Mouse (Mus musculus): ENCODE measurements around the gene Traf6. TPM values are rescaled to one million over a fixed set of nuclear protein-coding genes. Genes with fewer than 3 reads are reported as not detected.

Gene Traf6
- 10 to 100 TPM; 26.2 to 26.5 TPM for total RNA-seq (2021)
- long read RNA-seq, experiment 1, partial matches to known transcripts: 0 of 4 reads
- long read RNA-seq, experiment 1, other reads (novel, unspliced or antisense): 4 of 4 reads
- long read RNA-seq, experiment 2, partial matches to known transcripts: 1 of 13 reads
- long read RNA-seq, experiment 2, other reads (novel, unspliced or antisense): 12 of 13 reads

DNA sequence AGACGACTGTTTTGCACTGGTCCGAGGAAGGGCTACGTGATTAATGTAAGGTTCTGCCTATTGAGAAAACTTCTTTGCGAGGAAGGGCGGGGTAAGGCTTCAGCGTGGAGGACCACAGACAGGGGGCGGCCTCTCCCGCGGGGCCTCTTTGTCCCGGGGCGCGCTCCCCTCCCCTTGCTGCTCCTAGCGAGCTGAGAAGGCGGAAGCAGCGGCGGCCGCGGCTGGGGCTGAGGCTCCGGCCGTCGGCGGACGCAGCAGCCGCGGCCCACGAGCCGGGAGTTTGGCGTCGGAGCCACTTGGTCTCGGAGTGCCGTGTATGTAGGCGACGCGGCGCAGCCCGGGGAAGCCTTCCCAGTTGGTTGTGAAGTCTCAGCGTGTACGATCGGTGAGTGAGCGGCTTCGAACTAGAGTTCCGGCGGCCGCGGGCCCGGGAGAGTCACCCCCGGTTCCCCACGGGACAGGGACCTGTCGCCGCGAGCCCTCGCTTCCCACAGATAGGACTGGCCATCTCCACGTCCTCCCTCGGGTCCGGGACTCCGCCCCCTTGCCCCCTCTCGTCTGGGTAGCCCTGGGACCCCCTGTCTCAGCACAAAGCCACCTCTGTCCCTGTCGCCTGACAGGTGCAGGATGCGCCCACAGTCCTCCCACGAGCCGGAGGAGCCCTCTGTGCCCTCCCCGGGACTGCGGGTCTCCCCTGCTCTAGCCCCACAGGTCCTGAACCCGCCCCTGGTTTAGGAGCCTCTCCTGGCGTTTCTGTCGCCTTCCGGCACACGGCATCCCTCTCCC, at the start of gene Traf6:
Gene Traf6 (plus strand): TSS at position 194 of the 786 bp plus-strand sequence.
- DNase-seq (ENCODE audit: low spot score in 2 of 2): peak; percentile 74 to 81

DNA sequence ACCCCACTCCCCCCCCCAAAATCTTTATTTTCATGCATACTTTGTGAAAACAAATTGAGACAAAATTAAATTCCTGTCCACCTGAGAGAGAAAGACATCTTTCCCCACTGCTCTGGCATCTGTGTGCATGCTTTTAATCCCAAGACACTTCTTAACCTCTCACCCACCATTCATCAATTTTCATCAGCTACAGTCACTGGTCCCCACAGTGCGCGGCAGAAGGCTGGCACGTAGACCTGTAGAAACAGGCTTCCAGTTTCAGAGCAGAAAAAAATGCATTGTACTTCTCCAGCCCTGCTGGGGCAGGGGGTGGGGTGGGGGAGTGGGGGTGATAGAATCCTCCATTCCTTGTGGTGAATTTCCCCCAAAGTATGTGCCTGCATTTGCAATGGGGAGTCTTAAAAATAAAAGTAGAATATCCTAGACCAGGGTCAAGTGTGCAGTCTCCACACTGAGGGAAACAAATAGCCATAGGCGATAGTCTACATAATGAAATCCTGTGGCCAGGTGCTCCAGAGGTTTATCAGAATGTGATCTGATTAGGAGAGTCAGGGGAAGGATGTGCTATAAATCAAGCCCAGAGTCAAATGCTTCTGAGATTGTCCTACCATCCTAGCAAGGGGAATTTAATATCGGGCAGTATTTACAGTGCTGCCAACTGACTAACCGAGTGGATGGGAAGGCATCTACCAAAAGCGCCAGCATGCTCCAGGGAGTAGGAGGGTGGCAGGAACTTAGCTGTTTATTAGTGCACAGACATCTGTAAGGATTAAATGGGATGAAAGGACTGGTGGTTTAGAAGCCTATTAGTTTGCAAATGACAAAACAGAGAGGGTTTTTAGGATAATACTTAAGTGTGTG, 39.0 kb upstream of the Traf6 start:
- DNase-seq (ENCODE audit: low spot score in 2 of 2): no peak

DNA sequence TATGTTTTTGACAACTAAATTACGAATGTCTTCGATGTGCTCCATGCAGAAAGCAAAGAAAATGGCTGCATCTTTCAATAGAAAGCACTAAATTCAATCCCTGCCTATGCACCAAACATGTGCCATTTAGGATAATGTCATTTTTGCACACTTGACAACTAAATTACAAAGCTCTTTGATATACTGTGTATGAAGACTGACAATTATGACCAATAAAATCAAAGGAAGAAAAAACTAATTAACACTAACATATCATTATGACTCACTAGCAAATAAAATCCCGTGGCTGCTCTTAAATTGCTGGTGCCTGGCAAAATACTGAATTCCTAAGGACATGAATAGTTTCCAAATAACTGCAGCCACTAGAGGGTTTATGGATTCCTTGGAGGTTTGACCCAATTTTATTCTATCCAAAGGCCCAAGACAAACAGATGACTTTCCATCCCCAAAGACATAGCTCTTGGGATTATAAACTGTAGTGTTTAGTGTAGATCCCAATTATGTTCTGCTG, 38.3 kb upstream of the Traf6 start:
- DNase-seq (ENCODE audit: low spot score in 2 of 2): no peak

- no peak for DNase-seq (ENCODE audit: low spot score in 2 of 2)
Measured at GRCm38 (mm10) chr2:101645841-101646240, 32.4 kb upstream of the Traf6 start.

DNA sequence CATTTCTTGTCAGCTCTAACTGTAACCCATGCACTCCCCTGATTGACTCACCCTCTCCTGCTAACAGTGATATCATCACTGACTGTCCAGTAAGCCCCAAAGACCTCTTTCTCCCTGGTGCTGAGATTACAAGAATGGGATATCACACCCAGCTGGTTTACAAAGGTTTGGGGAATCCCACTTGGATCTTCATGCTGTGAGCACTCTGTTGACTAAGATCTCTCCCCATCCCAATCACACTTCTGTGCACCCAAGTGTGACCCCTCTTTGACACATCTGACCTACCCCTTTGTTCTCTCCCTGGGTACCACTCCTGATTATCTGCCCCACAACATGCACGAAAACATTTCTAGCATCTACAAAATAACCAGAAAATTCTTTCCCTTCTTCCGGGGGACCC, 29.9 kb upstream of the Traf6 start:
- DNase-seq (ENCODE audit: low spot score in 2 of 2): no peak

DNA sequence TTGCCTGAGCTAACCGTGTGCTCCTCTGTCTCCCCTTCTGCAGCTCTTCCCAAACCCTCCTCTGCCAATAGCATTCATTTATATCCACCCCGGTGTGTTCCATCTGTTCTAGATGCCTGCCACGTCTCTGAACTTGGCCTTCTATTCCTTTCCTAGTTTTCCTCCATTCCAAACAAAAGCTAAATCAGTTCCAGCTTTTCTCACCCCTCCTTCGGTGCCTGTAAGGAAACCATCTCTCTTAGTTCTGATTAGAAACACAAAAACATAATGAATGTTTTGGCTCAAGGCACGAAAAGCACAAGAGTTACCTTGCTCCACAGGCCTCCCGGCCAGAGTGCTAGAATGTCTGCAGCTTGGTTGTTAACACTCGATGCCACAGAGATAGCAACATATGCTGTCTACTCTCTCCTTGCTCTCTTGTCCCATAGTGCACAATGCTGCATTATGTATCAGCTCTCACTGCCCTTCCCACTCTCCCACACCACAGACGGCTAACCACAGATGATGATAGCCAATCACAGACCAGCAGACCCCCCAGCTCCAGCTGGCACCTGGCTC, 29.0 kb upstream of the Traf6 start, which contains the start of the genes Rag1 and B230118H07Rik:
Gene Rag1 (minus strand): TSS at position 388 of the 558 bp plus-strand sequence.
Gene B230118H07Rik (minus strand): TSS at position 419 of the 558 bp plus-strand sequence.
- no peak for DNase-seq (ENCODE audit: low spot score in 2 of 2)

GRCm38 (mm10) chr2:101650446-101650845, 27.8 kb upstream of the Traf6 start:
- no peak for DNase-seq (ENCODE audit: low spot score in 2 of 2)

DNA sequence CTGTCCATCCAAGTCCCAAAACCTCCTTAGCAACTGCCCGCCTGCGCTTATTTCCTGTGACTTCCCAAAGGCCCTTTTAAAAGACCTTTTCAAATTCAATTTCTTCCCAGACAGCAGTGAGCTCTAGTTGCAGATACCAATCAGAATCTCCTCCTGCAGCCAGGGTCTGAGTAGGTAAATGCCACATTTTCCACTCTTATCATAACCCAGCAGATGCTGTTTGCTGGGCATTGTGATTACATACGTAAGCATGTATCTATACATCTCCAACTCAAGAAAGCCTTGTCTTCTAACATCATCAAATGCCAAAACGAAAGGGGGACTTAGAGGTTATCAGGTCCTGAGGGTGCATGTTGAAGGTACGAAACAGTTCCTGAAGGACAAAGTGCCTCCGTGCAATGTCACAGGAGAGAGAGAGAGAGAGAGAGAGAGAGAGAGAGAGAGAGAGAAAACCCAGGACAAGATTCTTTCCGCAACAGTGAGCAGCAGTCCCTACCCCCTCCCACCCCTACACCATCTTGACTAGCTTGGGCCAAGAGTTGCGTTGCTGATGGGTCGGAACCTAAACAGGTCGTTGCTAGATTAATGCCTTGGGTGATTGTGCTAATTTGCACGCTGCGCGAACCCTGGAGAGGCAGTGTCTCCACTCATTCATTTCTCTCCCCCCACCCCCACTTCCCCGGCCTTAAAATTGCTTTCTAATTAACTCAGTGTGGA, 25.9 kb upstream of the Traf6 start:
- DNase-seq (ENCODE audit: low spot score in 2 of 2): no peak

DNA sequence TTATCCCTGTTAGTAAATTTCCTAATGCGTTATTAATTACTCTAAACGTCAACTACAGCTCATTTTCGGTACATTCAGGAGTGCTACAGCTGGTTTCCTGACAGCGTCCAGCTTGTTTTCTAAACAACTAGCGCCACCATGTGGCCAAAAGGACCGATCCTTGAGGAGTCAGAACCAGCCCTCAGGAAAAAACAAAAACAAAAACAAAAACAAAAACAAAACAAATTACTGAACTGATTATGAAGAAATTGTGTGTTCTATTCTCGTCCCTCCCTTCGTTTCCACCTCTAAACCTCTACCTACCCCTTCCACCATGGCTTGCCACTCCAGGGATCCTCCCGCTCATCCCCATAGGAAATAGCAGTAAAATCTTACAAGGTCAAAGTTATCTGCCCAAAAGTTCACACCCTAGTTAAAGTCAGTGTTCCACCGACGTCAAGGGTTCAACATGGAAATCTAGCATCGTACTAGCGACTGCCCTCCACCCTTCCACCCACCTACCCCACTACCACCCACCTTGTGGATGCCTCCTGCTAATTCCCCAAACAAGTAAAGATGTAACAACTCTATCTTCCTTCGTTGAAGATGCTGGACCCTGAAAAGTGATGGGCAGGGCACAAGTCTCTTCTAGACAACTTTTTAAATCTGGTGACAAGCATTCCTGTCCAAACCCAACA, 25.2 kb upstream of the Traf6 start:
- peak; percentile 30 to 56 for DNase-seq (ENCODE audit: low spot score in 2 of 2)

DNA sequence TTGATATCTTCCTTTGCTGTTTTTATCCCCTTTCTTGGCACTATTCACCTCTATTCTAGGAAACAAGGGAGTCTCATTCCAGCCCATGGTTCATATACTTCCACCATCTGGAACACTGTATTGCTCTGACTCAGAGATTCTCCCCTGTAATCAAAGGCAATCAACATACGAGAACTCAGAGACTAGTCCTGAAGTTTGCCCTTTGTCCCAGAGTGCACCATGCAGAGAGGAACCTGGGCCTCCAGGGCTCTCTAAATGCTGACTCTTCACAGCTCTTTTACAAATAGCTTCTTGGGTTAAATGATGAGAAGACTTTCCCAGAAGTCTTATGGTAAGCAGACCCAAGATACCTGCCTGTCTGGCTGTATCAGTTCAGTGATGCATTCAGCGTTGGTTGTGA, 17.7 kb upstream of the Traf6 start:
- no peak for DNase-seq (ENCODE audit: low spot score in 2 of 2)

DNA sequence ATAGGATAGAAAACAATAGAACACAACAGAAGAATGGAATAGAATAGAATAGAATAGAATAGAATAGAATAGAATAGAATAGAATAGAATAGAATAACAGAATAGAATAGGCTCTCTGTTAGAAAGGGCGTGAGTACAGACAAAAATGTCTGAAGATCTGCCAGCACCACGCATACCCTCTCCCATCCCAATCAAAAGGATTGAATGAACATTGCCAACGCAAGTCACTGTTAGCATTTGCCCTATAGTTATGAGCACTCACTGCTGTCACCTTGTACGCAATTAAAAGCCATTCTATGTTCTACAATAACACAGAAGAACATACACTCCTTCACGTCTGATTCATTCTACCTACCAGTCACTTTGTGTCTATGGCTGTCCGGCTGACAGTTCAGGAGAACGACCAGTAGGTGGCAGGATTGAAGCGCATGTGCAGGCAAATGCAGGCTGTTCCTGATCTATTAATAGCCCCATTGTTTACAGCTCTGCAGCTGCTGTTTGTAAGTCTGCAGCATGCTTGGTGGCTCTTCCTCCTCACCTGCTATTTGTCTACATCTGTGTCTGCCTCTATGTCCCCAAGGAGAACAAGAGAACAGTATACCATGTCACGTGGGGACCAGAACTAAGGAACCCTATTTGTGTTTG, 13.0 kb upstream of the Traf6 start:
- DNase-seq (ENCODE audit: low spot score in 2 of 2): peak in 1 of 2 experiments; percentile 54

- no peak for DNase-seq (ENCODE audit: low spot score in 2 of 2)
Measured at GRCm38 (mm10) chr2:101665703-101666092, 12.5 kb upstream of the Traf6 start.

GRCm38 (mm10) chr2:101668751-101669150, 9.5 kb upstream of the Traf6 start:
- no peak for DNase-seq (ENCODE audit: low spot score in 2 of 2)

DNA sequence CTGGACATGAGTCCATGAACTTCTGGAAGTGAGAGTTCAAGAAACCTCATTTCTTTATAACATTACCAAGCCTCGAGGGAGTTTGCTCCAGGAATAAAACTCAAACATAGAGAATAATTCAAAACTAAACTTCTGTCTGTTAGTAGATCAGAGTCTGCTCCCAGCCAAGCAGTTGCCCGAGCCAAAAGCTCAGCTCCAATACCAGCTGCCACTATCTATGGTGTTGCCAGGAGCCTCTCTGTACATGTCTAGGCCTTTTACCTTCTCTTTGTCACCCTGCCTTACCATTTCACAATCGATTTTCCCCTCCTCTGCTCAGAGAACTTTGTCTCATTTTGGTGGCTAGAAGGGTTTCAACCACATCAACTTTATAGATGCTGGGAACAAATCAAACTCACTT, 4.7 kb upstream of the Traf6 start:
- no peak for DNase-seq (ENCODE audit: low spot score in 2 of 2)

DNA sequence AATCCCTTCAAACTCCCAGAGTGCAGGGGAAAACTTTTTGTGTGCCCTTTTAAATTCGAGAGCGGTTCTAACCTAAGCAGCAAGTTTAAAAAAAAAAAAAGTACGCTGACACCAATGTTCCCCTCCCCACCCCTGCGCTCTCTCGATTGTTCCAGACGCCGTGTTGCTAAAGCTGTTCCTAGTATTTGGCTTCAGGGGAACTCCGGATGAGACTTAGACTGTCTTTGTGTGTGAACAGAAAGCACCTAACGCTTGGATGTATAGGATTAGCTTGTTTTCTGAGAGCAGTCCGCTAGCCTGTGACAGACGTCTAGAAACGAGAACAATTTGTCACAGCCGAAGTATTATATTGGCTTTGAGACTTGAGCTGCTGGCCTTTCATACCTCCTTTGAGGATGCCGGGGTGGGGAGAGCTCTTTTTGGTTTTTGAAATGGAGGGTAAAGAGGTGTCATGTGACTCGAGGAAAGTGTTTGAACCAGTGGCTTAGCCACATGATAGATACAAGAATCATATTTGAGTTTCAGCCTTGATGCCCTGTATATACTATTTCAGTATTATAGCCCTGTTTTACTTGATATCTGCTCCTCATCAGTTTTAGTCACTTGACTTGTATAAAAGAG, 1.0 kb downstream of the Traf6 start:
- DNase-seq (ENCODE audit: low spot score in 2 of 2): no peak

DNA sequence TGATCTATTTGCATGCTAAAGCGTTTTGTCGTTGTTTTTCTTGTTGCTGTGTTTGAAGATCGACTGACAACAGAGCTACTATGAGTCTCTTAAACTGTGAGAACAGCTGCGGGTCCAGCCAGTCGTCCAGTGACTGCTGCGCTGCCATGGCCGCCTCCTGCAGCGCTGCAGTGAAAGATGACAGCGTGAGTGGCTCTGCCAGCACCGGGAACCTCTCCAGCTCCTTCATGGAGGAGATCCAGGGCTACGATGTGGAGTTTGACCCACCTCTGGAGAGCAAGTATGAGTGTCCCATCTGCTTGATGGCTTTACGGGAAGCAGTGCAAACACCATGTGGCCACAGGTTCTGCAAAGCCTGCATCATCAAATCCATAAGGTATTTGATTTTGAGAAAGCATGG, 6.2 kb downstream of the Traf6 start:
- no peak for DNase-seq (ENCODE audit: low spot score in 2 of 2)

DNA sequence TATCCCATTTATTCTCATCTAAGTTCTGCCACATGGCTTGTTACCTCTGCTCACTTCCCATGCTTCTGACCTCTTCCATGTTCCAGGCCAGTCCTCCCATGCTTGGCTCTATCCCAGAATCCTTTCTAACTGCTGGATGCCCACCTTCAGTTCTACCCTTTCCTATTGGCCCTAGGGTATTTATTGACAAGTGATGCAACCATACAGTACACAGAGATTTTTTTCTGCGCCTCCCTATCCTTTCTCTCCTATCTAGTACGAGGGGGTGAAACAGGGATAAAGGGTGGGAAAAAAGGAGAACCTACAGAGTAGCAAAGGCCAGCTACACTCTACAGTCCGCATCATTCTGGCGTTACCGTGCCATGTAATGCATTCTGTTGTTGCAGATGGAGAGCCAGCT, 9.8 kb downstream of the Traf6 start:
- DNase-seq (ENCODE audit: low spot score in 2 of 2): no peak

DNA sequence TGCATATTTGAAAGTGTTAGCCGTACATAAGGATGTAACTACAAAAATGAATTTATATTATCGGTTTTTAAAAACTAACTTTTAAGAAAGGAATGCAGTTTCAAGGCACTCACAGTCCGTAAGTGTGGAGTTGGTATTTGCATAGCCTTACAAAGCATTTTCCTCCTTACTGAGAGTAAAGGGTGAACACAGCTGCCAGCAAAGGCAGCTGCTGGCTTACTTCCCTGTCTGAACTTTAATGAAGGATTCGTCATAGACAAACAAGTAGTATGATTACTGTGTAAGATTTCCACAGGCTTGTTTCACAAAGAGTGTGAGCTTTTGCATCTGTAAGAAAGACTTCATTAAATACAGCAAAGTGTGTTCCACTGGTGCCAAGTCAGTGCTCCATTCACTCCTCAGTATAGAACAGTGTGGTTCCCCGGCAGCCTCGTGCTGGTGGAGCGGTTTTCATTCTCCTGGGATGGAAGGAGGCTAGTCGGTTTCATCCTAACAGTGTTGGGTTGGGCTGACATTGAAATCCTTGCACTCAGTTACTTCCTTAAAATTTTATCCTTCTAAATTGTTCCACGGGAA, 12.1 kb downstream of the Traf6 start:
- DNase-seq (ENCODE audit: low spot score in 2 of 2): no peak

- no peak for DNase-seq (ENCODE audit: low spot score in 2 of 2)
Measured at GRCm38 (mm10) chr2:101693043-101693442, 14.8 kb downstream of the Traf6 start.
